Mouse (Mus musculus) frontal cortex, postnatal 10 days (tissue): Measurements from ENCODE around the gene Sema5b.

Experiments used
- DNase-seq, 2 experiments: peaks; one replicate each; pipeline ENCODE4 v3.0.0; 2022; ENCODE audit warnings: low spot score in 2 of 2, mixed read lengths in 1 of 2

Gene Sema5b

GRCm38 (mm10) chr16:35630470-35631183 lies 89.7 kb downstream of the Sema5b start:
- no peak for DNase-seq

GRCm38 (mm10) chr16:35633058-35633457 lies 92.1 kb downstream of the Sema5b start:
- DNase-seq, result no peak

GRCm38 (mm10) chr16:35634971-35635370 lies 94.0 kb downstream of the Sema5b start:
- DNase-seq, result no peak

- DNase-seq, result no peak
These were observed 98.6 kb downstream of the Sema5b start for GRCm38 (mm10) chr16:35639505-35639904.

- no peak for DNase-seq
These were observed 107.9 kb downstream of the Sema5b start for GRCm38 (mm10) chr16:35648862-35649261.

GRCm38 (mm10) chr16:35652206-35652605 lies 111.3 kb downstream of the Sema5b start:
- no peak for DNase-seq

GRCm38 (mm10) chr16:35652706-35653105 lies 111.8 kb downstream of the Sema5b start:
- DNase-seq, result no peak

GRCm38 (mm10) chr16:35653951-35654350 lies 113.0 kb downstream of the Sema5b start:
- DNase-seq, result no peak

- no peak for DNase-seq
These were observed 119.3 kb downstream of the Sema5b start for GRCm38 (mm10) chr16:35660222-35660621.

GRCm38 (mm10) chr16:35663831-35664414 lies 123.0 kb downstream of the Sema5b start:
- no peak for DNase-seq

GRCm38 (mm10) chr16:35664847-35665246 lies 123.9 kb downstream of the Sema5b start:
- no peak for DNase-seq

- DNase-seq, result no peak
These were observed 136.7 kb downstream of the Sema5b start for GRCm38 (mm10) chr16:35677511-35678113.

GRCm38 (mm10) chr16:35678476-35678875 lies 137.5 kb downstream of the Sema5b start:
- DNase-seq, result no peak

- no peak for DNase-seq
These were observed 140.6 kb downstream of the Sema5b start for GRCm38 (mm10) chr16:35681327-35682108.

GRCm38 (mm10) chr16:35685027-35685426 lies 144.1 kb downstream of the Sema5b start:
- DNase-seq, result no peak

- DNase-seq, result no peak
These were observed 145.5 kb downstream of the Sema5b start for GRCm38 (mm10) chr16:35686491-35686890.

- no peak for DNase-seq
These were observed 150.7 kb downstream of the Sema5b start for GRCm38 (mm10) chr16:35691606-35692005.

- no peak for DNase-seq
These were observed 153.4 kb downstream of the Sema5b start for GRCm38 (mm10) chr16:35694250-35694846.

- no peak for DNase-seq
These were observed 155.2 kb downstream of the Sema5b start for GRCm38 (mm10) chr16:35696103-35696502.

GRCm38 (mm10) chr16:35701823-35702222 lies 160.9 kb downstream of the Sema5b start:
- peak in 1 of 2 experiments; percentile 18 for DNase-seq

- no peak for DNase-seq
These were observed 163.1 kb downstream of the Sema5b start for GRCm38 (mm10) chr16:35703763-35704679.
